Mouse (Mus musculus): Measurements from ENCODE around the gene Nacc2. TPM values are rescaled to one million over a fixed set of nuclear protein-coding genes. Genes with fewer than 3 reads are reported as not detected.

The Nacc2 gene
- polyA plus RNA-seq, 1 experiment from 2014 or later: 6.6 TPM

DNA sequence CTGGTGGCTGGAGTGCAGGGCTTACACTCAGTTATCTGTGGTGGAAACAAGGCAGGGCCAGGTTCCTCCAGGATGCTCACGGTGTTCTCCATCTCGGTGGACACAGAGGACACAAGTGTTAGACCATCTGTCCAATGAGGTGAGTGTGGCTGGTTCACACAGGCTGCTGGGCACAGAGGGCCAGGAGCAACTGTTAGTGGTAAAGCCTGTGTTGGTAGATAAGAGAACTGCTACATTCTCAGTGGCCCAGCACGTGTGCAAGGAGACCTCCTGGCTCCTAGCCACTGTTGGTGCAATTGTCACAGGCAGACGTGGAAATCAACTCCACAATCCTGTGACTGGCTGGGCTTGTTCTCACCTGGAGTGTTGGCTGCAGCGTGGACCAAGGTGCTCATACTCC is 31.6 kb upstream of the Nacc2 start:
- Histone ChIP-seq H3K36me3 (ENCODE audit: control insufficient read depth, insufficient read depth, low read length) (no peaks in the 10 kb centered on the region), H3K4me3 (ENCODE audit: low read length) (no peak overlapping the region), H3K4me2 (replicated peaks; ENCODE audit: low read depth, low read length) (no peak overlapping the region), H3K9me3 (ENCODE audit: control insufficient read depth, low read length) (no peaks in the 10 kb centered on the region), H3K4me1 (ENCODE audit: control insufficient read depth, insufficient read depth, low read length) (no peaks in the 10 kb centered on the region), H3K27me3 (ENCODE audit: control insufficient read depth, insufficient read depth, low read length) (no peaks in the 10 kb centered on the region), H3K27ac (ENCODE audit: low read depth, low read length) (no peak overlapping the region), H3K9ac (ENCODE audit: low read depth, low read length) (no peak overlapping the region)
- ATAC-seq (ENCODE audit: low FRiP score, low TSS enrichment): no peak
- 70% methylated on average over 5 of the region's 5 CpGs for WGBS

DNA sequence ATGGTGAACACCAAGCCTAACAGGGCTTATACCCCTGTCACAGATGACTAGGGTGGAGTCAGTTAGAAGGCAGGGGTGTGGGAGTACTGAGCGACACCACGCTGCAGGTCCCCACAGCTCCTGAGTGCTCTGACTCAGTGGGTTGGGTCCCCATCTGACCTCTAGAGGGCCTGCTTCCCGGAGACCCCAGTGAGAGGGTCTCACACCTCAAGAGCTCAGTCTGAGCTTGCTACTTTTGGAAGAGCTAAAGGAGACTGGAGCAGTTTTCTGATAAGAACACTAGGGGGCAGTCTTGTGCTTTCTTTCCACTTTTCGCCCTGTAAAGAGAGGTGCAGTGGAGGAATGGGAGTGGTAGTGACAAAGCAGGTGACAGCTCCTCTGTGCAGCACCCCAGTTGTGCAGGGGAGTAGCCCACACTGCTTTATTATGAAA is 30.9 kb upstream of the Nacc2 start:
- ATAC-seq (ENCODE audit: low FRiP score, low TSS enrichment): peak; percentile 54; the same call in 1 of the 2 replicates
- Histone ChIP-seq H3K4me2 (replicated peaks; ENCODE audit: low read depth, low read length) (no peak overlapping the region), H3K4me3 (ENCODE audit: low read length) (no peak overlapping the region), H3K9ac (ENCODE audit: low read depth, low read length) (no peak overlapping the region), H3K36me3 (ENCODE audit: control insufficient read depth, insufficient read depth, low read length) (no peaks in the 10 kb centered on the region), H3K4me1 (ENCODE audit: control insufficient read depth, insufficient read depth, low read length) (no peaks in the 10 kb centered on the region), H3K9me3 (ENCODE audit: control insufficient read depth, low read length) (no peaks in the 10 kb centered on the region), H3K27me3 (ENCODE audit: control insufficient read depth, insufficient read depth, low read length) (no peaks in the 10 kb centered on the region), H3K27ac (ENCODE audit: low read depth, low read length) (no peak overlapping the region)
- 11% methylated on average over 4 of the region's 4 CpGs for WGBS

GRCm38 (mm10) chr2:26153295-26153694 is 30.3 kb upstream of the Nacc2 start:
- Histone ChIP-seq H3K9ac (ENCODE audit: low read depth, low read length) (no peak overlapping the region), H3K4me1 (ENCODE audit: control insufficient read depth, insufficient read depth, low read length) (no peaks in the 10 kb centered on the region), H3K4me2 (replicated peaks; ENCODE audit: low read depth, low read length) (no peak overlapping the region), H3K36me3 (ENCODE audit: control insufficient read depth, insufficient read depth, low read length) (no peaks in the 10 kb centered on the region), H3K4me3 (ENCODE audit: low read length) (no peak overlapping the region), H3K9me3 (ENCODE audit: control insufficient read depth, low read length) (no peaks in the 10 kb centered on the region), H3K27me3 (ENCODE audit: control insufficient read depth, insufficient read depth, low read length) (no peaks in the 10 kb centered on the region), H3K27ac (ENCODE audit: low read depth, low read length) (no peak overlapping the region)
- ATAC-seq (ENCODE audit: low FRiP score, low TSS enrichment): peak; percentile 63; the same call in 1 of the 2 replicates
- 28% methylated on average over 4 of the region's 4 CpGs for WGBS

DNA sequence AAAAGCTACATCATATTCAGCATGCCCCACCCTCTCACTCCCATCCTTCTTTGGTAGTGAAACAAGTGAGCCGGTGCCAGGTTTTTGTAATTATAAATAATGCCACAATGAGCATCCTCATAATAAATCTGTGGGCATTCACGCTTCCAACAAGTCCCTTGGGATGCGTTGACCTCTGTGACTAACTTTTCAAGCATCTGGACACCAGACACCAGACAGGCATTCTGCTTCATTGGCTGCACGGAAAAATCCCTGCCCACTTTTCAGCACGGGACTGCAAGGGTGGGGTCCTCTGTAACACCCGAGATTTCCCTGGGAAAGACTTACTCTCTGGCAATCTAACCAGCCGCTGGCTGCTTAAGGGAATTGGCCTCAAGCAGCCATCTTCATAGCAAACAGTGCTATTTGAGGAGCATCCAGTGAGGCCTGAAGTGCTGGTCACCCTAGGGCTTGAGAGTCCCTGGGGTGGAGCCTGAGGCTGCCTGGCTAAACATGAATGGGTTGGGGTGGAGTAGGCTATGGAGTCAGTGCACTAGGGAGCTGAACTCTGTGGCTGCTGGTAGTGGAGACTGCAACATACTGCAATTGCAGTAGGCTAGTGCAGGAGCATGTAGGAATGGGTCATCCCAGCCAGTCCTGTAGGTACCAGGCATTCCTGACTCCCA is 24.8 kb upstream of the Nacc2 start:
- 28% methylated on average over 7 of the region's 7 CpGs for WGBS
- no peaks in the 10 kb centered on the region for H3K27me3 ChIP-seq (ENCODE audit: control insufficient read depth, insufficient read depth, low read length)
- no peak overlapping the region for H3K4me2 ChIP-seq (replicated peaks; ENCODE audit: low read depth, low read length)
- no peak overlapping the region for H3K27ac ChIP-seq (ENCODE audit: low read depth, low read length)
- peak; percentile 32; the same call in 1 of the 2 replicates for ATAC-seq (ENCODE audit: low FRiP score, low TSS enrichment)
- no peaks in the 10 kb centered on the region for H3K9me3 ChIP-seq (ENCODE audit: control insufficient read depth, low read length)
- H3K4me3 ChIP-seq (ENCODE audit: low read length): no peak overlapping the region
- H3K4me1 ChIP-seq (ENCODE audit: control insufficient read depth, insufficient read depth, low read length): peaks cover 6% of the 10 kb centered on the region; the same call in 1 of the 2 replicates
- H3K36me3 ChIP-seq (ENCODE audit: control insufficient read depth, insufficient read depth, low read length): no peaks in the 10 kb centered on the region
- H3K9ac ChIP-seq (ENCODE audit: low read depth, low read length): no peak overlapping the region

GRCm38 (mm10) chr2:26146337-26147042 is 23.5 kb upstream of the Nacc2 start:
- no peaks in the 10 kb centered on the region for H3K36me3 ChIP-seq (ENCODE audit: control insufficient read depth, insufficient read depth, low read length)
- H3K9ac ChIP-seq (ENCODE audit: low read depth, low read length): no peak overlapping the region
- H3K9me3 ChIP-seq (ENCODE audit: control insufficient read depth, low read length): no peaks in the 10 kb centered on the region
- no peak overlapping the region for H3K4me3 ChIP-seq (ENCODE audit: low read length)
- ATAC-seq (ENCODE audit: low FRiP score, low TSS enrichment): no peak
- 64% methylated on average over 7 of the region's 7 CpGs for WGBS
- no peaks in the 10 kb centered on the region for H3K27me3 ChIP-seq (ENCODE audit: control insufficient read depth, insufficient read depth, low read length)
- H3K4me1 ChIP-seq (ENCODE audit: control insufficient read depth, insufficient read depth, low read length): peaks cover 6% of the 10 kb centered on the region; the same call in 1 of the 2 replicates
- no peak overlapping the region for H3K4me2 ChIP-seq (replicated peaks; ENCODE audit: low read depth, low read length)
- no peak overlapping the region for H3K27ac ChIP-seq (ENCODE audit: low read depth, low read length)

DNA sequence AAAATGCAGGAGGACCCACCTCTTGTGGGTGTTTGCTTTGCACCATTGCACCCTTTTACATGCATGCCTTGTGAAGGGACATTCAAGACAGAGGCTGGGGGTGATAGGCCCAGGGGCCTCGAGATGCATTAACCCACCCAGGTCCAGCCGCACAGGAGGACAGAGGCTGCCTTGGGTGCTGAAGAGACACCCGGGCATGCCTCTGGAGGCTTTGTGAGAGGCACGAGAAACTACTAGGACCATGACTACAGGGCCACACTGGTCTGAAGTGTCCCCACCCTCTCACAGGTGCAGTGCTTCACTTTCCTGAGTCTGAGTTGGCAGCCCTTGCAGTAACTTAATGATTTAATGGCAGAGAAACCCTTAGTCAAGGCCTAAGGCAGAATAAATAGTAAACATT is 22.1 kb upstream of the Nacc2 start:
- Histone ChIP-seq H3K27ac (ENCODE audit: low read depth, low read length) (no peak overlapping the region), H3K4me1 (ENCODE audit: control insufficient read depth, insufficient read depth, low read length) (peaks cover 10% of the 10 kb centered on the region), H3K9ac (ENCODE audit: low read depth, low read length) (no peak overlapping the region), H3K36me3 (ENCODE audit: control insufficient read depth, insufficient read depth, low read length) (no peaks in the 10 kb centered on the region), H3K4me3 (ENCODE audit: low read length) (no peak overlapping the region), H3K27me3 (ENCODE audit: control insufficient read depth, insufficient read depth, low read length) (no peaks in the 10 kb centered on the region), H3K9me3 (ENCODE audit: control insufficient read depth, low read length) (no peaks in the 10 kb centered on the region), H3K4me2 (replicated peaks; ENCODE audit: low read depth, low read length) (no peak overlapping the region)
- ATAC-seq (ENCODE audit: low FRiP score, low TSS enrichment): no peak
- WGBS: 80% methylated on average over 4 of the region's 4 CpGs

DNA sequence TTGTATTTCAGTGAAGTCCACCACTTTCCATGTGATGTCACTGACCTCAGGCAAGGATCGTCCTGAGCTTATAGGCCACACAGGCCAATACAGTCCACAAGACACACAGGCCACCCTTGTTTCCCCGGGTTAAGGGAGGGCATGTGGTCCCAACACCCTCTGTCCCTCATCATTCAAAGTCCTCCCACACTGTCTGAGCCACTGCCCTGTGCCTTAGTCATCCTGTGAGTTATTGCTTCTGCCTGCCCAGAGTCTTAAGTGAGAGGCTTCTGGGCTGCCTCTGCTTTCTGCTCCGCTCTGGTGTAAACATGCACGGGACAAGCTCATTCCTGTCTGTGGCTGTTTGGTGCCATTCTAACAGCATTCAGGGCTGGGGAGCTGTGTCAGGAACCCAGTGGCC is 21.3 kb upstream of the Nacc2 start:
- no peak overlapping the region for H3K4me2 ChIP-seq (replicated peaks; ENCODE audit: low read depth, low read length)
- WGBS: 19% methylated on average over 4 of the region's 4 CpGs
- no peak overlapping the region for H3K9ac ChIP-seq (ENCODE audit: low read depth, low read length)
- ATAC-seq (ENCODE audit: low FRiP score, low TSS enrichment): no peak
- no peaks in the 10 kb centered on the region for H3K36me3 ChIP-seq (ENCODE audit: control insufficient read depth, insufficient read depth, low read length)
- H3K4me3 ChIP-seq (ENCODE audit: low read length): no peak overlapping the region
- no peaks in the 10 kb centered on the region for H3K9me3 ChIP-seq (ENCODE audit: control insufficient read depth, low read length)
- no peaks in the 10 kb centered on the region for H3K27me3 ChIP-seq (ENCODE audit: control insufficient read depth, insufficient read depth, low read length)
- peaks cover 10% of the 10 kb centered on the region for H3K4me1 ChIP-seq (ENCODE audit: control insufficient read depth, insufficient read depth, low read length)
- no peak overlapping the region for H3K27ac ChIP-seq (ENCODE audit: low read depth, low read length)

GRCm38 (mm10) chr2:26143556-26143955 is 20.5 kb upstream of the Nacc2 start:
- Histone ChIP-seq H3K4me3 (ENCODE audit: low read length) (no peak overlapping the region), H3K4me1 (ENCODE audit: control insufficient read depth, insufficient read depth, low read length) (peaks cover 18% of the 10 kb centered on the region), H3K4me2 (replicated peaks; ENCODE audit: low read depth, low read length) (no peak overlapping the region), H3K9me3 (ENCODE audit: control insufficient read depth, low read length) (no peaks in the 10 kb centered on the region), H3K36me3 (ENCODE audit: control insufficient read depth, insufficient read depth, low read length) (no peaks in the 10 kb centered on the region), H3K9ac (ENCODE audit: low read depth, low read length) (no peak overlapping the region), H3K27me3 (ENCODE audit: control insufficient read depth, insufficient read depth, low read length) (no peaks in the 10 kb centered on the region), H3K27ac (ENCODE audit: low read depth, low read length) (no peak overlapping the region)
- no peak for ATAC-seq (ENCODE audit: low FRiP score, low TSS enrichment)
- 56% methylated on average over 2 of the region's 2 CpGs for WGBS

DNA sequence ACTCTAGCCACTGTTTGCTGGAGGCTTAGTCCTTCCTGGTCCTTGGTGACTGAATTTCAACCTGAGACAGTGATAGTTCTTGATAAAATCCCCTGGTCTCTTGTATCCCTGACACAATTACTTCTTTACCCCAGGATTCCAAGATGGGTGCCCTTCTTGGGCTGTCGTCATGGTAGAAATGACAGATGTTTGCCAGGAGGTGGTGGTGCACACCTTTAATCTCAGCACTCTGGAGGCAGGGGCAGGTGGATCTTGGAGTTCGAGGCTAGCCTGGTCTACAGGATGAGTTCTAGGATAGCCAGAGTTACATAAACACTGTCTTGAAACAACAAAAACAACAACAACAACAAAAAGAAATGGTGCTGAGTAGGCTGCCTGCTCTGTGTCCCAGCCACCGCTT is 20.0 kb upstream of the Nacc2 start:
- Histone ChIP-seq H3K27me3 (ENCODE audit: control insufficient read depth, insufficient read depth, low read length) (no peaks in the 10 kb centered on the region), H3K4me2 (replicated peaks; ENCODE audit: low read depth, low read length) (no peak overlapping the region), H3K9ac (ENCODE audit: low read depth, low read length) (no peak overlapping the region), H3K36me3 (ENCODE audit: control insufficient read depth, insufficient read depth, low read length) (no peaks in the 10 kb centered on the region), H3K27ac (ENCODE audit: low read depth, low read length) (no peak overlapping the region), H3K4me1 (ENCODE audit: control insufficient read depth, insufficient read depth, low read length) (peaks cover 21% of the 10 kb centered on the region), H3K4me3 (ENCODE audit: low read length) (no peak overlapping the region), H3K9me3 (ENCODE audit: control insufficient read depth, low read length) (no peaks in the 10 kb centered on the region)
- no peak for ATAC-seq (ENCODE audit: low FRiP score, low TSS enrichment)
- 92% methylated on average over 3 of the region's 3 CpGs for WGBS
